Mouse (Mus musculus): Measurements from ENCODE around the gene Nemf. TPM values are rescaled to one million over a fixed set of nuclear protein-coding genes. Genes with fewer than 3 reads are reported as not detected.

The Nemf gene
- polyA plus RNA-seq, 1 experiment from 2014 or later, result 90.8 TPM

GRCm38 (mm10) chr12:69297411-69298150 lies 59.4 kb downstream of the Nemf start:
- Histone ChIP-seq H3K4me3 (peak overlapping the region; percentile 98), H3K4me1 (replicated peaks) (peaks cover 35% of the 10 kb centered on the region), H3K27me3 (no peaks in the 10 kb centered on the region), H3K9ac (peak overlapping the region; percentile 99), H3K27ac (peak overlapping the region; percentile 97), H3K4me2 (peak overlapping the region; percentile 68), H3K9me3 (no peaks in the 10 kb centered on the region), H3K36me3 (peaks cover 28% of the 10 kb centered on the region)
- 17% methylated on average over 20 of the region's 20 CpGs for WGBS
- 0 out of 2 replicates have a peak, but pooled peaks have one; percentile 1 for ATAC-seq (ENCODE audit: low FRiP score)

GRCm38 (mm10) chr12:69296511-69297410 lies 60.2 kb downstream of the Nemf start, which contains the start of gene Klhdc2:
Klhdc2 (plus strand) TSS chr12:69296681.
- peak within 1 kb of the TSS; percentile 97 for H3K27ac ChIP-seq
- H3K4me1 ChIP-seq (replicated peaks), result peaks cover 35% of the 10 kb centered on the region
- ATAC-seq (ENCODE audit: low FRiP score), result peak; percentile 94
- no peaks in the 10 kb centered on the region for H3K9me3 ChIP-seq
- H3K4me2 ChIP-seq, result peak within 1 kb of the TSS; percentile 68
- peak within 1 kb of the TSS; percentile 98 for H3K4me3 ChIP-seq
- H3K27me3 ChIP-seq, result no peaks in the 10 kb centered on the region
- peaks cover 20% of the 10 kb centered on the region for H3K36me3 ChIP-seq
- WGBS, result under 1% methylated on average over 73 of the region's 98 CpGs
- peak within 1 kb of the TSS; percentile 99 for H3K9ac ChIP-seq

- Histone ChIP-seq H3K27ac (peak overlapping the region; percentile 97), H3K27me3 (no peaks in the 10 kb centered on the region), H3K9me3 (no peaks in the 10 kb centered on the region), H3K4me2 (peak overlapping the region; percentile 68), H3K4me1 (replicated peaks) (peaks cover 35% of the 10 kb centered on the region), H3K36me3 (peaks cover 11% of the 10 kb centered on the region), H3K9ac (peak overlapping the region; percentile 99), H3K4me3 (peak overlapping the region; percentile 98)
- no peak for ATAC-seq (ENCODE audit: low FRiP score)
- WGBS, result 75% methylated on average over 4 of the region's 4 CpGs
These were observed 61.3 kb downstream of the Nemf start for GRCm38 (mm10) chr12:69295651-69296050.

GRCm38 (mm10) chr12:69294936-69295335 lies 62.0 kb downstream of the Nemf start:
- WGBS, result 87% methylated on average over 2 of the region's 2 CpGs
- no peak for ATAC-seq (ENCODE audit: low FRiP score)

GRCm38 (mm10) chr12:69293815-69294214 lies 63.1 kb downstream of the Nemf start:
- no peak overlapping the region for H3K9ac ChIP-seq
- 57% methylated on average over 2 of the region's 2 CpGs for WGBS
- ATAC-seq (ENCODE audit: low FRiP score), result no peak

More at GRCm38 (mm10) chr12:69294936-69295335, 62.0 kb downstream of the Nemf start:
- Histone ChIP-seq H3K4me1 (replicated peaks) (peaks cover 31% of the 10 kb centered on the region), H3K36me3 (peaks cover 5% of the 10 kb centered on the region; the same call in 1 of the 2 replicates), H3K4me3 (no peak overlapping the region), H3K9me3 (no peaks in the 10 kb centered on the region), H3K27me3 (no peaks in the 10 kb centered on the region), H3K4me2 (no peak overlapping the region), H3K9ac (no peak overlapping the region), H3K27ac (no peak overlapping the region)

GRCm38 (mm10) chr12:69292401-69292800 lies 64.6 kb downstream of the Nemf start:
- Histone ChIP-seq H3K4me1 (replicated peaks) (peaks cover 8% of the 10 kb centered on the region), H3K36me3 (no peaks in the 10 kb centered on the region), H3K9ac (no peak overlapping the region), H3K27me3 (no peaks in the 10 kb centered on the region), H3K4me2 (no peak overlapping the region), H3K4me3 (no peak overlapping the region), H3K27ac (no peak overlapping the region), H3K9me3 (no peaks in the 10 kb centered on the region)
- WGBS, result 90% methylated on average over 6 of the region's 6 CpGs
- ATAC-seq (ENCODE audit: low FRiP score), result no peak

More at GRCm38 (mm10) chr12:69293815-69294214, 63.1 kb downstream of the Nemf start:
- H3K4me2 ChIP-seq, result no peak overlapping the region
- H3K4me1 ChIP-seq (replicated peaks), result peaks cover 20% of the 10 kb centered on the region
- no peak overlapping the region for H3K27ac ChIP-seq
- no peaks in the 10 kb centered on the region for H3K27me3 ChIP-seq
- no peak overlapping the region for H3K4me3 ChIP-seq
- H3K36me3 ChIP-seq, result no peaks in the 10 kb centered on the region; the same call in 1 of the 2 replicates
- no peaks in the 10 kb centered on the region for H3K9me3 ChIP-seq

- H3K4me2 ChIP-seq, result no peak overlapping the region
- no peak overlapping the region for H3K4me3 ChIP-seq
- H3K36me3 ChIP-seq, result no peaks in the 10 kb centered on the region
- 78% methylated on average over 9 of the region's 9 CpGs for WGBS
- H3K9me3 ChIP-seq, result no peaks in the 10 kb centered on the region
- H3K4me1 ChIP-seq (replicated peaks), result no peaks in the 10 kb centered on the region
- ATAC-seq (ENCODE audit: low FRiP score), result no peak
- no peaks in the 10 kb centered on the region for H3K27me3 ChIP-seq
- H3K9ac ChIP-seq, result no peak overlapping the region
- no peak overlapping the region for H3K27ac ChIP-seq
These were observed 68.3 kb downstream of the Nemf start for GRCm38 (mm10) chr12:69288699-69289098.

GRCm38 (mm10) chr12:69287535-69287934 lies 69.4 kb downstream of the Nemf start:
- ATAC-seq (ENCODE audit: low FRiP score), result no peak
- 91% methylated on average over 8 of the region's 8 CpGs for WGBS
- Histone ChIP-seq H3K4me2 (no peak overlapping the region), H3K27me3 (no peaks in the 10 kb centered on the region), H3K9me3 (no peaks in the 10 kb centered on the region), H3K36me3 (no peaks in the 10 kb centered on the region), H3K4me1 (replicated peaks) (no peaks in the 10 kb centered on the region), H3K27ac (no peak overlapping the region), H3K9ac (no peak overlapping the region), H3K4me3 (no peak overlapping the region)

- WGBS, result 86% methylated on average over 7 of the region's 7 CpGs
- H3K36me3 ChIP-seq, result no peaks in the 10 kb centered on the region
- no peak overlapping the region for H3K4me3 ChIP-seq
- ATAC-seq (ENCODE audit: low FRiP score), result no peak
- no peaks in the 10 kb centered on the region for H3K4me1 ChIP-seq (replicated peaks)
- H3K9ac ChIP-seq, result no peak overlapping the region
- no peak overlapping the region for H3K4me2 ChIP-seq
- no peak overlapping the region for H3K27ac ChIP-seq
- no peaks in the 10 kb centered on the region for H3K27me3 ChIP-seq
- H3K9me3 ChIP-seq, result no peaks in the 10 kb centered on the region
These were observed 73.8 kb downstream of the Nemf start for GRCm38 (mm10) chr12:69283146-69283545.

GRCm38 (mm10) chr12:69280915-69281314 lies 76.0 kb downstream of the Nemf start:
- Histone ChIP-seq H3K4me2 (no peak overlapping the region), H3K9ac (no peak overlapping the region), H3K4me3 (no peak overlapping the region), H3K27me3 (no peaks in the 10 kb centered on the region), H3K36me3 (no peaks in the 10 kb centered on the region), H3K27ac (no peak overlapping the region), H3K4me1 (replicated peaks) (no peaks in the 10 kb centered on the region), H3K9me3 (no peaks in the 10 kb centered on the region)
- WGBS, result 92% methylated on average over 3 of the region's 3 CpGs
- ATAC-seq (ENCODE audit: low FRiP score), result no peak

- no peaks in the 10 kb centered on the region for H3K36me3 ChIP-seq
- H3K9ac ChIP-seq, result no peak overlapping the region
- H3K4me3 ChIP-seq, result no peak overlapping the region
- 67% methylated on average over 1 of the region's 1 CpGs for WGBS
- no peak overlapping the region for H3K27ac ChIP-seq
- H3K27me3 ChIP-seq, result no peaks in the 10 kb centered on the region
- H3K4me2 ChIP-seq, result no peak overlapping the region
- ATAC-seq (ENCODE audit: low FRiP score), result no peak
- no peaks in the 10 kb centered on the region for H3K9me3 ChIP-seq
- no peaks in the 10 kb centered on the region for H3K4me1 ChIP-seq (replicated peaks)
These were observed 77.0 kb downstream of the Nemf start for GRCm38 (mm10) chr12:69279931-69280469.

- H3K9me3 ChIP-seq, result no peaks in the 10 kb centered on the region
- no peaks in the 10 kb centered on the region for H3K4me1 ChIP-seq (replicated peaks)
- H3K27me3 ChIP-seq, result no peaks in the 10 kb centered on the region
- H3K27ac ChIP-seq, result no peak overlapping the region
- no peaks in the 10 kb centered on the region for H3K36me3 ChIP-seq
- ATAC-seq (ENCODE audit: low FRiP score), result no peak
- H3K4me3 ChIP-seq, result no peak overlapping the region
- 70% methylated on average over 2 of the region's 2 CpGs for WGBS
- no peak overlapping the region for H3K9ac ChIP-seq
- no peak overlapping the region for H3K4me2 ChIP-seq
These were observed 88.0 kb downstream of the Nemf start for GRCm38 (mm10) chr12:69268956-69269355.

All from hindbrain, embryonic 13.5 days (tissue).